Mouse (Mus musculus): ENCODE data around the gene Slc35c2.

The Slc35c2 gene

GRCm38 (mm10) chr2:165273589-165273988 lies 14.1 kb downstream of the Slc35c2 start:
- peak; percentile 45 to 49 for DNase-seq

DNA sequence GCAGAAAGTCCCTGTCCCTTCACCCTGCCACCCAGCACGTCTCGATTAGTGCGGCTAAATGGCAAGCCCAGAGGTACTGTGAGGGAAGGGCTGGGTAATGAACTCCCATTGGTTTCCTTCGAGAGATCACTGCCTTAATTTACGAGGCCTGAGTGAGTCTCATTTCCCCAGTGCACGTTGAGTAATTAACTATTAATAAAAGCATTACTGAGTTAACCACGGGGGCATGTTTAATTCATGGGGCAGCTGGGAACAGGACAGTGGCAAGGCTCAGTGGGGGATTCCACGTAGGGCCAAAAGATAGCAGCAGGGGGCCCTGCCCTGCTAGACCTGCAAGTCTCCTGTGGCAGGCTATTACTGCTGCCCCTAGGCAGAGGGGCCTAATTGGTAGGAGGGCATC lies 16.3 kb downstream of the Slc35c2 start:
- DNase-seq: no peak

DNA sequence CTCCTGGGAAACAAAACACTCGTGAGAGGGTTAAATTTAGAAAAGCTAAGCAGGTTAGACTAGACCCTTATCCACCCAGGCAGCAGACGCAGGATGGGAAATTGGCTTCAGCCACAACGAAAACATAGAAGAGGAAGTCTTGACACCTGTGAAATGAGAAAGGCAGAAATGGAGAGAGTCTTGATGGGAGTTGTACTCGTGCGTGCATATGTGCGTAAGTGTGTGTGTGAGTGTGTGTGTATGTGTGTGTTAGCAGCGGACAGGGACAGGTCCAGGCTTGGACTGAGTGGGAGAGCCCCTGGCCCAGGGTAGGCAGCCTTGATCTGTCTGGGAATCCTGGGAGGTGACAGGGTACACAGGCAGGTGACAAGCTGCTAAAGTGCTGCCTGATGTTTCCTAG lies 16.8 kb downstream of the Slc35c2 start:
- no peak for DNase-seq

- no peak for DNase-seq
These were observed 20.9 kb downstream of the Slc35c2 start for GRCm38 (mm10) chr2:165266739-165267138.

- no peak for DNase-seq
These were observed 23.8 kb downstream of the Slc35c2 start for GRCm38 (mm10) chr2:165263861-165264260.

GRCm38 (mm10) chr2:165262274-165262990 lies 25.2 kb downstream of the Slc35c2 start:
- peak in 1 of 2 experiments; percentile 56 for DNase-seq

GRCm38 (mm10) chr2:165259859-165260258 lies 27.8 kb downstream of the Slc35c2 start:
- no peak for DNase-seq

GRCm38 (mm10) chr2:165258321-165258720 lies 29.3 kb downstream of the Slc35c2 start:
- peak in 1 of 2 experiments; percentile 55 for DNase-seq

DNA sequence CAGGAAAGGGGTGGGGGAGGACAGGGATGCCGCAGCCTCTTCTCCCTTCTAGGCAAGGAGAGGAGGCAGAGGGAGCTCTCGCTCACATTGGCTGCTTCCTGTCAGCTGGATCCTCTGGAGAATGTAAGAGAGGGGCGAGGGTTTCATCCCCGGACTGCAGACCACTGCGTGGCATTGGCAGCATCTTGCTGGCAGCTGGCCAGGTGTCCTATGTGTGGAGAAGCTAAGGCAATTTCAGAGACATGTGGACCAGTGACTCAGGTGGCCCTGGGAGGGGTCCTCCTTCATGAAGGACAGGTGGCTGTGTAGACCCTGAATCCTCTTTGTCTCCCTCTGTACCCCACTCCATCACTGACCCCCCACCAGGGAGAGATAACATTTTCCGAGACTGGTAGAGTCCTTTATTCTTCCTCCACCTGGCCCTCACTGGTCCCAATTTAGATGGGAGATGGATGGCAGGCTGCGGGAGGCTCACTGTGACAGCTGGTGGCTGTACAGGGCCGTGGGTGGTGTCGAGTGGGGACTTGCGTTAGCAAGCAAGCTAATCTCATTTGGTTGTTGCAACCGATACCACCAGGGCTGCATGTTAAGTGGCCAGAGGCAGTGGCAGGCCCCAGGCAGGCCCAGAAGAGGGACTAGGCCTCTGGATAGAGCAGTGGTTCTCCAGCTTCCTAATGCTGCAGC lies 30.4 kb downstream of the Slc35c2 start:
- peak; percentile 69 to 76 for DNase-seq

- DNase-seq: peak in 1 of 2 experiments; percentile 67
These were observed 31.5 kb downstream of the Slc35c2 start for GRCm38 (mm10) chr2:165256213-165256612.

DNA sequence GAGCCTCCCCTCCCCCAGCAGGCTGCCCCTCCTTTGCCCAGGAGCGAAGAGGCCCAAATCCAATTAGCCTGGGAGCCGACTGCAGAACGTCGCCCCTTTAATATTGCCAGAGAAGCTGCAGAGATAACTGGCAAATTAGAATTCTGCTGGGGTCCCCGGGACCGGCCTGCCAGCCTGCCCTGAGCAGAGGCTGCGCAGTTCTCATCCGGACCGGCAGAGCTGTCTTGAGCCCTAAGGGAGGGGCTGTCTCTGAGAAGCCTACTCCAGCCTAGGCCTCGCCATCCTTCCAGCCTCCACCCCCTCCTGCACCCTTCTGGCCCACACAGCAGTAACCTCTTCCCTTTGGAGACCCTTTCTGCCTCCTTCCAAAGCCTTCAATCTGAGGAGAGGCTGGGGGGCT lies 33.8 kb downstream of the Slc35c2 start:
- no peak for DNase-seq

DNA sequence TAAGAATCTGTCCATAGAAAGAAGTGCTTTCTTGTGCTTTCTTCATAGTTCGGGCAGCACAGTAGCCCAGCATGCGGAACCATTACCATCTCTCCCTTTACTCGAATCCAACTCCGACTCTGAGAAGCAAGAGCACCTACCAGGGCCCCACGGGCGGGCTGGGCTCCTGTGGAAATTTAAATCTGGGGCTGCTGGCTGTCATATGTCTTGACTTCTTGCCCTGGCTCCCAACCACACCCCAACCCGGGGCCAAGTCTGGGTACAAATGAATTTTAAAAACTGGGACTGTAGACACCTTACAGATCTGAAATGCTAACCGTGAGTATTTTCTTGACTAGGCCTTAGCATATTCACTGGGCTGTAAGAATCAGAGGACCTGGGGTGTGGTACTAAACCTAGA lies 34.4 kb downstream of the Slc35c2 start:
- no peak for DNase-seq

DNA sequence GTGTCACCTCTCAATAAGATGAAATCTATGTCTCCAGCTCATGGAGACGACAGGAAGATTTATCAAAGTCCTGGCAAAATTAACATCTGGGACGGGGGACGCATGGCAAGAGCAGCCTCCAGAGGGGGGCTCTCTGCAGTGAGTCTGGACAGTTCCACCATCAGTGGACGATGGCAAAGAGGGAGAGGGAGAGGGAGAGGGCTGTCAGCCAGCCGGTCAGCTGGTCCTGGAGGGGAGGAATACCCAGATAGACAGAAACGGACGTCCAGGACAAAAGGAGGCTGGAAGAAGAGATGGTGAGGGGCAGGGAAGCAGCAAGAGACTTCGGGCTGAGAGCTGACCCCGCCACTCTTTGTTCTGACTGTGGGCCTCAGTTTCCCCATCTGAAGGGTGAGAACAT lies 34.9 kb downstream of the Slc35c2 start:
- DNase-seq: no peak

GRCm38 (mm10) chr2:165252381-165252780 lies 35.3 kb downstream of the Slc35c2 start:
- DNase-seq: peak; percentile 89 to 93

DNA sequence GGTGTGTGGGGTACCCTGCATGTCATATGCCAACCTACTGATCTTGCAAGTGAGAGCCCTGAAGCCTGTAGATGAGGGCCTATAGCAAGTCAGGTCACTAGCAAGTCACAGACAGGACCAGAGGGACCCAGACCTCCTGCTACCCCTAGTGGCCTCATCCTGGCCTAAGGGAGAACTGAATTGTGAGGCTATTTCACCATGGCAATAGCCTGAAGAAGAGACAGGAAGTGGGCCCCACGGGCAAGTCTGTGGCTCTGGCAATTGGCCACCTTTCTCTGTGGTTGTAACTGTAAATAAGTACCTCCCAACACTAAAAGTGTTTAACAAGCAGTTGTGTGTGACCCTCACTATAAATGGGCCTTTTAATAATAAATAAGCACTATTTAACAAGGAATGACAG lies 36.8 kb downstream of the Slc35c2 start:
- no peak for DNase-seq

DNA sequence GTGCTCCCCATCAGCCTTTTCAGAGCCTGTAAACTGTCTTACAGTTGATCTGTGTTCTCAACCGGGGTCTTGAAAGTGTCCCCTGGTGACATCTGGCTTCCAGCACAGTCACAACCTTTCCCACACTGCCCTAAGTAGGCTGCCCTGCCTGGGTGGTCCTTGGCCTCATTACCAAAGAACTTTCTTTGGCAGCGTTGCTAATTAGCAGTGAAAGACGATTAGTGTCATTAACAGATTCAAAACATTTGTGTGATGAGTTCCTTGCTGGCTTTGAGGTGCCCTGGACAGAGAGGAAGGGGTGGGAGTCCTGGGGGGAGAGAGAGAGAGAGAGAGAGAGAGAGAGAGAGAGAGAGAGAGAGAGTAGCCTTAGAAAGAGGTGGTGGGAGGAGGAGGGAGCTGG lies 38.7 kb downstream of the Slc35c2 start:
- no peak for DNase-seq

DNA sequence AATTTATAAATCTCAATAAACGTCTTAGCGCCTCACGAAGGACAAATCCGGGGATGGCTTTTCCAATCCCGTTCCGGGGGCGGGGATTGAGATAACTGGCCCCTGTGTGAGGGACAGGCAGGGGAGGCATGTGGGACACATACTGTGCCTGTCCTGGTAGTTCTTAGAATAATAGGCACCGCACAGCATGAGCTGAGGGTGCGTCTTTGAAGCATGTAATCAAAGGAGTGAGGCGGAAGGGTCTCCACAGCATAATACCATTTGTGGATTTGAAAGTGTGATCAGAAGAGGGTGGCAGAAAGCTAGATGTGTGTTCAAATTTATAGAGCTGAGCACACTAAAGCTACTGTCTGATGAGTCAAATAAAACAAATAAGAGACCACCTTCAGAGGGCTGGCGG lies 41.3 kb downstream of the Slc35c2 start:
- DNase-seq: no peak

DNA sequence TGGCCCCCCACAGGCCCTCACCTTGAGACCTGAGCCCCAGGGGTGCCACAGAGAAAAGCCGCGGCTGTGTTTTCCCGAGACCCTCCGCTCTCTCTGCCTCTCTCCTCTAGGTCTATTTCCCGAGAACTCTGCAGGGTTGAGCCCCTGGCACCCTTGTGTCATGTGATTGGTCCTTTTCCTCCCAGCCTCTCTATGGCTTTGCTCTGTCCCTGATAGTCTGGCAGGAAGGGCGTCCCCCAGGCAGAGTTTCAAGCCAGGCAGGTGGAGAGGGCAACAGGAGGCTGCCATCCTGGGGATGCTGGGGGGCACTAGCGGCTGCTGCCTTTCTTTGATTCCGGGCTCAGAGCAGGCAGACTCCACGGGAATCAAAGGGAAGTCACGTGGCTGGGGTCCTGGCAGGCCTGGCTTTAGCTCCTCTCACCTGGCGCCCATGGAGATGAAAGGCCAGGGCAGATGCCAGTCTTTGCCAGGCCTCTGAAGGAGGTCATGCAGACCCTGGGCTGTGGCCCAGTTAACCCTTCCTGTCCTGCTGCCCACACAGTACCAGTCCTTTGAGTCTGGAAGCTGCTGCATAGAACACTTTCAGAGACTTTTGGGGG lies 44.4 kb downstream of the Slc35c2 start:
- peak; percentile 83 to 92 for DNase-seq

GRCm38 (mm10) chr2:165242575-165242974 lies 45.1 kb downstream of the Slc35c2 start:
- peak; percentile 56 to 76 for DNase-seq

DNA sequence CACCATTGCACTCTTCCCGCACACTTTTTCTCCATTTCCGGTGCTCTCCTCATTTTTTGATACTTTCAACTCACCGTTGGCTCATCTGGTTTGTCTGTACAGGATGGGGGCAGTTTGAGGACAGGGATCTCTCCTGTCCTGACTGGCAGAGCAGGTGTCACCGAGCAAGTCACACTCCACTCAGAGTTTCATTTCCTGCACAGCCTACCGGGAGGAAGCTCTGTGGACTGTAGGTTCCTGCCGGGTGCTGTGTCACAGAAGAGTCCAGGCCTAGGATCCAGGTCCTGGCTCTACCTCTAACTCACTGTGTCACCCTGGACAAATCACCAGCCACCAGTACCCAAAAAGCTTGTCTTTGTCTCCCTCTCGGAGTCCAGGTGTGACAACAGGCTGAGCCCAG lies 45.9 kb downstream of the Slc35c2 start:
- no peak for DNase-seq

DNA sequence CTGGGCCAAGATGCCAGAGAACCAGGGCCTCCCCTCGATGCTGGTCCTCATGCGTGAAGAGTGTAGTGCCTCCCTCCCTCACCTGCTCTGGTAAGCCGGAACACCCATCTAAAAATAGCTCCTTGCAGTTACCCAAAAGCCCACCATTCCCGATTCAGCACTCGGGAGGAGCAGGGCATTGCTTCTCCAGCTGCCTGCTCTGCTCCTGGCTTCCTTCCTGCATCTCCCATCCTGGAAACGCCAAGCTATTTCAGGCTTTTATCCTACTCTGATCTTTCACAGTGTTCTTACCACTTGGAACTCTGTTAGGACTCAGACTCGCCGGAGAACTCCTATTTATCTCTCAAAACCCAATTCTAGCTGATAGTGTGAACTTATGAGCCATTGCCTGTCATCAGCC lies 47.3 kb downstream of the Slc35c2 start:
- DNase-seq: no peak

- peak in 1 of 2 experiments; percentile 48 for DNase-seq
These were observed 48.0 kb downstream of the Slc35c2 start for GRCm38 (mm10) chr2:165239533-165240144.

DNA sequence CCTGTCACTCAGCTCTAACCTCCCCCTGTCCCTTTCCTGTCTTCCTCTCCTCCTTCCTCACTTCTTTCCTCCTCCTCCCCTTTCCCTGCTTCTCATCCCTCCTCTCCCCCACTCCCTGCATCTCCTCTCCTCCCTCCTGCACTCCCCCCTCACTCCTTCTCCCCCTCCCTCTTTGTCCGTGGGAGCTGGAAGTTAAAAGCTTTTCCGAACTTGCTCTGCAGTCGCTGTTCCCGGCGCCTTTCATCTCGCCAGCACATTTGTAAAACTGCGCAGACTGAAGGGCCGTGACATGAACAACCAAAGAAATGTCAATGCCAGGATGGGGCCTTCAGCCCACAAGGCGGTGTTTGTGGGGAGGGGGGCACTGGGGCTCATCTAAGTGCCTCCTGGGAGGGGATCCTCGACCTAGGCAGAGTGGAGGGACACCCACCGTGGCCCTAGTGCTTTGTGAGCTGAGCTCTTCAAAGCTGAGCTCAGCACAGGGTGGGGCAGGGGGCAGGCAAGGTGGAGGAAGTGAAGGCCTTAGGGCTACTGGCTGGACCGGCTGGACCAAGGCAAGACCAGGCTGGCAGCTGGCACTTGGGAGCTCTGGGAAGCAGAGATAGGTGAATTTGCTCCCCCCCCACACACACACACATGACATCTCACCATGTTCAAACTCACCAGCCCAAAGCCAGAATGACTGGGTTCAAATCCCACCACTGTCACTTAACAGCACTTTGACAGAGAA lies 49.1 kb downstream of the Slc35c2 start:
- no peak for DNase-seq

Measured in cerebellum, postnatal 14 days (tissue).